Mouse (Mus musculus) MEL (cell line): Measurements from ENCODE around the gene Hebp1. TPM values are rescaled to one million over a fixed set of nuclear protein-coding genes. Genes with fewer than 3 reads are reported as not detected.

Experiments used
- DNase-seq: peaks from one replicate; pipeline ENCODE4 v3.0.0; 2011; ENCODE audit warnings: low read depth, low spot score
- H3K27ac ChIP-seq: 2 replicates; pipeline ENCODE4 v1.5.1; 2012; ENCODE audit warnings: low read depth, mild to moderate bottlenecking, control low read depth, low read length, moderate library complexity; ENCODE audit not compliant: control insufficient read depth
- H3K27me3 ChIP-seq, 2 experiments: fragments of 150-350 bp in 1 of 2; sonication (generic) in 1 of 2; 2 replicates each; pipeline ENCODE4 v1.6.1; 2012; ENCODE audit warnings: low read length in 2 of 2, mild to moderate bottlenecking in 2 of 2, improper control_type of control experiment in 1 of 2, moderate library complexity in 1 of 2; ENCODE audit not compliant: insufficient read depth in 2 of 2, control insufficient read depth in 1 of 2
- H3K36me3 ChIP-seq, 2 experiments: 2 replicates each; pipeline ENCODE4 v1.6.1; 2012 to 2014; ENCODE audit warnings: low read length in 2 of 2, improper control_type of control experiment in 1 of 2, inconsistent platforms in 1 of 2, mild to moderate bottlenecking in 1 of 2; ENCODE audit not compliant: insufficient read depth in 2 of 2, control insufficient read depth in 1 of 2
- H3K4me1 ChIP-seq, 2 experiments: fragments of 150-350 bp in 1 of 2; sonication (generic) in 1 of 2; 2 replicates each; pipeline ENCODE4 v1.6.1; 2012; ENCODE audit warnings: low read length in 2 of 2, improper control_type of control experiment in 1 of 2, mild to moderate bottlenecking in 1 of 2; ENCODE audit not compliant: insufficient read depth in 2 of 2, control insufficient read depth in 1 of 2
- H3K4me3 ChIP-seq, 2 experiments: fragments of 150-350 bp in 1 of 2; sonication (generic) in 1 of 2; 2 replicates each; pipeline ENCODE4 v1.5.1; 2012; ENCODE audit warnings: low read depth in 2 of 2, low read length in 2 of 2, mild to moderate bottlenecking in 2 of 2, moderate library complexity in 2 of 2, control low read depth in 1 of 2, improper control_type of control experiment in 1 of 2; ENCODE audit not compliant: control insufficient read depth in 1 of 2, insufficient read depth in 1 of 2
- H3K79me2 ChIP-seq: 2 replicates; pipeline ENCODE4 v1.6.1; 2012; ENCODE audit warnings: mild to moderate bottlenecking, low read length, moderate library complexity; ENCODE audit not compliant: control insufficient read depth, poor library complexity, insufficient read depth
- H3K9ac ChIP-seq: 2 replicates; pipeline ENCODE4 v1.6.1; 2012; ENCODE audit warnings: low read depth, mild to moderate bottlenecking, control low read depth, low read length, moderate library complexity; ENCODE audit not compliant: control insufficient read depth, poor library complexity, severe bottlenecking
- H3K9me3 ChIP-seq: fragments of 150-350 bp; sonication (generic); replicated peaks from 2 replicates; pipeline ENCODE4 v1.6.1; 2012; ENCODE audit warnings: mild to moderate bottlenecking, low read length, improper control_type of control experiment, moderate library complexity; ENCODE audit not compliant: insufficient read depth
- BHLHE40 ChIP-seq: IDR thresholded peaks from 2 replicates; pipeline ENCODE4 v1.6.1; 2012; ENCODE audit warnings: low read depth, mild to moderate bottlenecking, inconsistent platforms, low read length, improper control_type of control experiment, borderline replicate concordance
- CHD2 ChIP-seq: IDR thresholded peaks from 2 replicates; pipeline ENCODE4 v1.6.1; 2011; ENCODE audit warnings: low read length, improper control_type of control experiment
- CTCF ChIP-seq, 3 experiments: IDR thresholded peaks in 2 of 3; conservative IDR thresholded peaks in 1 of 3; 2 replicates each; pipeline ENCODE4 v1.5.1; 2011 to 2012; ENCODE audit warnings: low read length in 3 of 3, low read depth in 2 of 3, mild to moderate bottlenecking in 2 of 3, improper control_type of control experiment in 1 of 3, inconsistent platforms in 1 of 3, mixed read lengths in 1 of 3, moderate library complexity in 1 of 3; ENCODE audit not compliant: control insufficient read depth in 1 of 3, insufficient read depth in 1 of 3, poor library complexity in 1 of 3, severe bottlenecking in 1 of 3
- RAD21 ChIP-seq: IDR thresholded peaks from 2 replicates; pipeline ENCODE4 v1.6.1; 2011; ENCODE audit warnings: mild to moderate bottlenecking, low read depth, low read length, improper control_type of control experiment
- SMC3 ChIP-seq: IDR thresholded peaks from 2 replicates; pipeline ENCODE4 v1.6.1; 2011; ENCODE audit warnings: low read depth, low read length, improper control_type of control experiment
- TBP ChIP-seq: IDR thresholded peaks from 2 replicates; pipeline ENCODE4 v1.8.0; 2011; ENCODE audit warnings: low read depth, low read length, improper control_type of control experiment
- TCF12 ChIP-seq: IDR thresholded peaks from 2 replicates; pipeline ENCODE4 v1.6.1; 2014; ENCODE audit warnings: low read depth, mild to moderate bottlenecking, inconsistent platforms, low read length, improper control_type of control experiment, moderate library complexity
- UBTF ChIP-seq: IDR thresholded peaks from 2 replicates; pipeline ENCODE4 v1.6.1; 2012; ENCODE audit warnings: low read depth, mild to moderate bottlenecking, inconsistent platforms, low read length, improper control_type of control experiment, moderate library complexity, borderline replicate concordance; ENCODE audit not compliant: insufficient read depth
- USF1 ChIP-seq: IDR thresholded peaks from 2 replicates; pipeline ENCODE4 v1.6.1; 2014; ENCODE audit warnings: low read depth, mild to moderate bottlenecking, inconsistent platforms, low read length, improper control_type of control experiment, moderate library complexity
- ZC3H11A ChIP-seq: IDR thresholded peaks from 2 replicates; pipeline ENCODE4 v1.6.1; 2012; ENCODE audit warnings: low read depth, mild to moderate bottlenecking, inconsistent platforms, low read length, improper control_type of control experiment
- ZKSCAN1 ChIP-seq: IDR thresholded peaks from 2 replicates; pipeline ENCODE4 v1.6.1; 2012; ENCODE audit warnings: low read depth, mild to moderate bottlenecking, inconsistent platforms, low read length, improper control_type of control experiment, moderate library complexity
- polyA plus RNA-seq, 2 experiments: library from polyadenylated mRNA; stranded (reverse) in 1 of 2; unstranded in 1 of 2; fragments of >175 nt in 1 of 2; fragments of >200 nt in 1 of 2; gene quantifications; 2 replicates each; pipeline versions ENCODE4 v1.2.1 to v1.2.4; 2012; ENCODE audit warnings: low replicate concordance in 2 of 2, low read depth in 1 of 2; ENCODE audit not compliant: insufficient read length in 2 of 2, insufficient read depth in 1 of 2, missing spikeins in 1 of 2
- total RNA-seq: library from RNA; depleted of rRNA; stranded (reverse); fragments of 300-350 nt; gene quantifications from 2 replicates; pipeline ENCODE4 v1.2.3, GENCODE M21; 2012; rRNA removed

Gene Hebp1
- total and polyA plus RNA-seq, 3 experiments, result 16.7 to 25.1 TPM; not detected in 1

GRCm38 (mm10) chr6:135087721-135088451 is 109.9 kb downstream of the Hebp1 start:
- H3K27me3 ChIP-seq, result no peaks in the 10 kb centered on the region
- no peak overlapping the region for H3K9ac ChIP-seq
- TF ChIP-seq RAD21 (peak; percentile 98), TCF12 (no peak), CHD2 (no peak), ZKSCAN1 (no peak), BHLHE40 (peak; percentile 51; the same call in 1 of the 2 replicates), TBP (no peak), CTCF (IDR thresholded peaks at IDR 0.05 in 2 of 3, conservative IDR thresholded peaks at IDR 0.05 in 1 of 3; ENCODE audit: control insufficient read depth in 1 of 3, insufficient read depth in 1 of 3, low read depth in 2 of 3, low read length in 3 of 3, poor library complexity in 1 of 3, severe bottlenecking in 1 of 3) (peak; percentile 71 to 94 (median 85)), SMC3 (peak; percentile 89), UBTF (no peak), ZC3H11A (peak; percentile 85), USF1 (0 out of 2 replicates have a peak, but pooled peaks have one; percentile 44)
- peak; percentile 73 for DNase-seq
- no peaks in the 10 kb centered on the region for H3K36me3 ChIP-seq
- H3K27ac ChIP-seq, result no peak overlapping the region
- H3K4me1 ChIP-seq, result no peaks in the 10 kb centered on the region
- no peak overlapping the region for H3K4me3 ChIP-seq
- no peaks in the 10 kb centered on the region for H3K79me2 ChIP-seq
- no peaks in the 10 kb centered on the region for H3K9me3 ChIP-seq

Other genes starting within 250 kb of the Hebp1 start
- gene Apold1, start 216.3 kb downstream of the Hebp1 start, total RNA-seq, result 0.07 and 0.12 TPM in 2 replicates
- under 1 TPM in 1 of 2 experiments, not detected in 1; 0.08 TPM for gene Apold1, start 216.3 kb downstream of the Hebp1 start, polyA plus RNA-seq
- 84.1 and 102 TPM in 2 replicates for gene Ddx47, start 186.4 kb downstream of the Hebp1 start, total RNA-seq
- 100 to 1,000 TPM in 1 of 2 experiments, not detected in 1; 117 TPM for gene Ddx47, start 186.4 kb downstream of the Hebp1 start, polyA plus RNA-seq
- not detected in 2 replicates for gene Gprc5a, start 132.4 kb downstream of the Hebp1 start, total RNA-seq
- under 1 TPM in 1 of 2 experiments, not detected in 1; 0.06 TPM for gene Gprc5a, start 132.4 kb downstream of the Hebp1 start, polyA plus RNA-seq
- gene Gprc5d, start 79.7 kb downstream of the Hebp1 start, total RNA-seq, result not detected in 2 replicates
- not detected for gene Gprc5d, start 79.7 kb downstream of the Hebp1 start, polyA plus RNA-seq
- 11.9 and 12.2 TPM in 2 replicates for gene Fam234b, start within 50 bp of the Hebp1 start, total RNA-seq
- 10 to 100 TPM in 1 of 2 experiments, not detected in 1; 20.5 TPM for gene Fam234b, start within 50 bp of the Hebp1 start, polyA plus RNA-seq
- not detected in 2 replicates for gene Gsg1, start 56.3 kb upstream of the Hebp1 start, total RNA-seq
- not detected for gene Gsg1, start 56.3 kb upstream of the Hebp1 start, polyA plus RNA-seq
- gene Pbp2, start 112.4 kb upstream of the Hebp1 start, total RNA-seq, result not detected in 2 replicates
- not detected for gene Pbp2, start 112.4 kb upstream of the Hebp1 start, polyA plus RNA-seq
- not detected in 2 replicates for gene Emp1, start 164.5 kb upstream of the Hebp1 start, total RNA-seq
- not detected for gene Emp1, start 164.5 kb upstream of the Hebp1 start, polyA plus RNA-seq